Mouse (Mus musculus) liver, embryonic 14.5 days (tissue): ENCODE results near the gene Csnk1g1.

Experiments
- CTCF ChIP-seq: IDR thresholded peaks from 2 replicates; pipeline ENCODE4 v1.5.1; 2016; ENCODE audit warnings: antibody characterized with exemption, low read depth, control low read depth
- EP300 ChIP-seq: IDR thresholded peaks from 2 replicates; pipeline ENCODE4 v1.6.1; 2016; ENCODE audit warnings: antibody characterized with exemption, low read depth

- peak; percentile 11; the same call in 1 of the 2 replicates for TF ChIP-seq CTCF
- no peak for TF ChIP-seq EP300
Measured at GRCm38 (mm10) chr9:65890143-65890628, 18.5 kb upstream of the Csnk1g1 start, which contains the start of gene Pclaf.
